Mouse (Mus musculus) forebrain, embryonic 15.5 days (tissue): ENCODE measurements around the gene Fate1. TPM values are rescaled to one million over a fixed set of nuclear protein-coding genes. Genes with fewer than 3 reads are reported as not detected.
"Not testable (repeated sequence)": the region's sequence is repeated elsewhere in the genome, so short reads cannot be mapped to it uniquely, and the experiment has no call there.

Experiments used
- ATAC-seq: fragments of 200-750 bp; cut with Nextera tagmentation; replicated peaks from 2 replicates; pipeline ENCODE4 v1.8.0; 2017; ENCODE audit warnings: mild to moderate bottlenecking, moderate TSS enrichment, moderate library complexity
- H3K27ac ChIP-seq: fragments of 300-500 bp; sonication (generic); replicated peaks from 2 replicates; pipeline ENCODE4 v1.5.1; 2015; ENCODE audit warnings: mild to moderate bottlenecking, inconsistent platforms
- H3K27me3 ChIP-seq: fragments of 300-500 bp; sonication (generic); 2 replicates; pipeline ENCODE4 v1.6.1; 2015; ENCODE audit warnings: inconsistent platforms
- H3K36me3 ChIP-seq: fragments of 300-500 bp; sonication (generic); 2 replicates; pipeline ENCODE4 v1.6.1; 2015; ENCODE audit warnings: mild to moderate bottlenecking, inconsistent platforms
- H3K4me1 ChIP-seq: fragments of 300-500 bp; sonication (generic); 2 replicates; pipeline ENCODE4 v1.6.1; 2015; ENCODE audit warnings: inconsistent platforms
- H3K4me2 ChIP-seq: fragments of 300-500 bp; sonication (generic); replicated peaks from 2 replicates; pipeline ENCODE4 v1.6.1; 2015; ENCODE audit warnings: mild to moderate bottlenecking, inconsistent platforms
- H3K4me3 ChIP-seq: fragments of 300-500 bp; sonication (generic); 2 replicates; pipeline ENCODE4 v1.5.1; 2015; ENCODE audit warnings: mild to moderate bottlenecking, inconsistent platforms
- H3K9ac ChIP-seq: fragments of 300-500 bp; sonication (generic); replicated peaks from 2 replicates; pipeline ENCODE4 v1.6.1; 2015; ENCODE audit warnings: mild to moderate bottlenecking, inconsistent platforms
- H3K9me3 ChIP-seq: fragments of 300-500 bp; sonication (generic); 2 replicates; pipeline ENCODE4 v1.6.1; 2016; ENCODE audit warnings: inconsistent platforms
- WGBS: fragments of 180-500 bp; shearing (Covaris S2); methylation state at CpG from one replicate; pipeline ENCODE4 v1.1.7; 2015; ENCODE audit warnings: mixed read lengths; 5-methylcytosine and 5-hydroxymethylcytosine counted together
- polyA plus RNA-seq: library from polyadenylated mRNA; unstranded; fragments of >200 nt; fragmentation: Nextera tagmentation; extraction: Ambion mirVana; gene quantifications from 2 replicates; pipeline ENCODE4 v1.2.1, GENCODE M21; 2015

Fate1 gene
- not detected in 2 replicates for polyA plus RNA-seq

GRCm38 (mm10) chrX:71972686-71973085 lies at the start of gene Fate1:
Fate1 (plus strand) TSS chrX:71972986.
- H3K27me3 ChIP-seq: no peaks in the 10 kb centered on the region
- no peak within 1 kb of the TSS for H3K9ac ChIP-seq
- H3K36me3 ChIP-seq: no peaks in the 10 kb centered on the region
- no peak within 1 kb of the TSS for H3K27ac ChIP-seq
- no peaks in the 10 kb centered on the region for H3K9me3 ChIP-seq
- no peak within 1 kb of the TSS for H3K4me3 ChIP-seq
- no peaks in the 10 kb centered on the region for H3K4me1 ChIP-seq
- H3K4me2 ChIP-seq: no peak within 1 kb of the TSS
- no peak for ATAC-seq
- WGBS: 89% methylated on average over 2 of the region's 2 CpGs

GRCm38 (mm10) chrX:71946631-71947030 lies 26.2 kb upstream of the Fate1 start:
- H3K9ac ChIP-seq: no peak overlapping the region
- 29% methylated on average over 3 of the region's 3 CpGs for WGBS
- no peaks in the 10 kb centered on the region for H3K27me3 ChIP-seq
- H3K4me3 ChIP-seq: no peak overlapping the region
- H3K9me3 ChIP-seq: no peaks in the 10 kb centered on the region
- 0 out of 2 replicates have a peak, but pooled peaks have one; percentile 6 for ATAC-seq
- no peaks in the 10 kb centered on the region for H3K36me3 ChIP-seq
- H3K4me2 ChIP-seq: no peak overlapping the region
- H3K27ac ChIP-seq: no peak overlapping the region
- no peaks in the 10 kb centered on the region for H3K4me1 ChIP-seq

GRCm38 (mm10) chrX:71958366-71958765 lies 14.4 kb upstream of the Fate1 start:
- H3K4me3 ChIP-seq: no peak overlapping the region
- no peaks in the 10 kb centered on the region for H3K27me3 ChIP-seq
- H3K27ac ChIP-seq: no peak overlapping the region
- no peak overlapping the region for H3K9ac ChIP-seq
- ATAC-seq: no peak
- no peaks in the 10 kb centered on the region for H3K36me3 ChIP-seq
- no peaks in the 10 kb centered on the region for H3K9me3 ChIP-seq
- H3K4me1 ChIP-seq: peaks cover 2% of the 10 kb centered on the region; the same call in 1 of the 2 replicates
- no peak overlapping the region for H3K4me2 ChIP-seq

GRCm38 (mm10) chrX:71962073-71963051 lies 10.4 kb upstream of the Fate1 start, which contains the start of gene Prrg3:
Prrg3 (plus strand) TSS chrX:71962624.
- ATAC-seq: peak; percentile 88
- peaks cover 4% of the 10 kb centered on the region; the same call in 1 of the 2 replicates for H3K4me1 ChIP-seq
- H3K4me3 ChIP-seq: peak within 1 kb of the TSS; percentile 57
- H3K36me3 ChIP-seq: no peaks in the 10 kb centered on the region
- H3K9me3 ChIP-seq: no peaks in the 10 kb centered on the region
- 17% methylated on average over 65 of the region's 72 CpGs for WGBS
- peak within 1 kb of the TSS; percentile 75 for H3K4me2 ChIP-seq
- peak within 1 kb of the TSS; percentile 67 for H3K9ac ChIP-seq
- H3K27me3 ChIP-seq: no peaks in the 10 kb centered on the region
- peak within 1 kb of the TSS; percentile 46 for H3K27ac ChIP-seq

GRCm38 (mm10) chrX:71963275-71963912 lies 9.4 kb upstream of the Fate1 start:
- H3K27me3 ChIP-seq: no peaks in the 10 kb centered on the region
- peaks cover 4% of the 10 kb centered on the region; the same call in 1 of the 2 replicates for H3K4me1 ChIP-seq
- peak; percentile 47 for ATAC-seq
- peak overlapping the region; percentile 67 for H3K9ac ChIP-seq
- 30% methylated on average over 9 of the region's 9 CpGs for WGBS
- no peaks in the 10 kb centered on the region for H3K36me3 ChIP-seq
- peak overlapping the region; percentile 75 for H3K4me2 ChIP-seq
- peak overlapping the region; percentile 57 for H3K4me3 ChIP-seq
- no peaks in the 10 kb centered on the region for H3K9me3 ChIP-seq
- H3K27ac ChIP-seq: peak overlapping the region; percentile 46

GRCm38 (mm10) chrX:71968216-71968615 lies 4.6 kb upstream of the Fate1 start:
- no peak for ATAC-seq
- no peak overlapping the region for H3K27ac ChIP-seq
- H3K4me3 ChIP-seq: no peak overlapping the region
- no peak overlapping the region for H3K4me2 ChIP-seq
- no peaks in the 10 kb centered on the region for H3K9me3 ChIP-seq
- no peaks in the 10 kb centered on the region for H3K36me3 ChIP-seq
- 88% methylated on average over 1 of the region's 1 CpGs for WGBS
- H3K9ac ChIP-seq: no peak overlapping the region
- peaks cover 4% of the 10 kb centered on the region; the same call in 1 of the 2 replicates for H3K4me1 ChIP-seq
- no peaks in the 10 kb centered on the region for H3K27me3 ChIP-seq

- 79% methylated on average over 6 of the region's 6 CpGs for WGBS
- Histone ChIP-seq H3K4me1 (no peaks in the 10 kb centered on the region), H3K4me3 (no peak overlapping the region), H3K9ac (no peak overlapping the region), H3K27ac (no peak overlapping the region), H3K27me3 (no peaks in the 10 kb centered on the region), H3K4me2 (no peak overlapping the region), H3K9me3 (no peaks in the 10 kb centered on the region), H3K36me3 (no peaks in the 10 kb centered on the region)
- no peak for ATAC-seq
Measured at GRCm38 (mm10) chrX:71968816-71969215, 4.0 kb upstream of the Fate1 start.

GRCm38 (mm10) chrX:71971325-71971724 lies 1.5 kb upstream of the Fate1 start:
- WGBS: 41% methylated on average over 5 of the region's 5 CpGs
- Histone ChIP-seq H3K4me1 (no peaks in the 10 kb centered on the region), H3K27me3 (no peaks in the 10 kb centered on the region), H3K9ac (no peak overlapping the region), H3K4me3 (no peak overlapping the region), H3K36me3 (no peaks in the 10 kb centered on the region), H3K4me2 (no peak overlapping the region), H3K27ac (no peak overlapping the region), H3K9me3 (no peaks in the 10 kb centered on the region)
- no peak for ATAC-seq

- not testable (repeated sequence) for H3K4me3 ChIP-seq, H3K9me3 ChIP-seq, H3K9ac ChIP-seq, H3K4me2 ChIP-seq, H3K36me3 ChIP-seq, H3K4me1 ChIP-seq, H3K27ac ChIP-seq, ATAC-seq, H3K27me3 ChIP-seq
Measured at GRCm38 (mm10) chrX:71977681-71978080, 4.9 kb downstream of the Fate1 start.

- Histone ChIP-seq H3K4me3 (no peak overlapping the region), H3K27ac (no peak overlapping the region), H3K4me2 (no peak overlapping the region), H3K27me3 (no peaks in the 10 kb centered on the region), H3K4me1 (no peaks in the 10 kb centered on the region), H3K36me3 (no peaks in the 10 kb centered on the region), H3K9ac (no peak overlapping the region), H3K9me3 (no peaks in the 10 kb centered on the region)
- no peak for ATAC-seq
- WGBS: 86% methylated on average over 3 of the region's 3 CpGs
Measured at GRCm38 (mm10) chrX:71980443-71980842, 7.7 kb downstream of the Fate1 start.

- H3K4me3 ChIP-seq: no peak overlapping the region
- H3K36me3 ChIP-seq: no peaks in the 10 kb centered on the region
- no peaks in the 10 kb centered on the region for H3K27me3 ChIP-seq
- H3K9ac ChIP-seq: no peak overlapping the region
- WGBS: 91% methylated on average over 2 of the region's 2 CpGs
- no peak overlapping the region for H3K4me2 ChIP-seq
- no peak overlapping the region for H3K27ac ChIP-seq
- no peaks in the 10 kb centered on the region for H3K4me1 ChIP-seq
- no peak for ATAC-seq
- no peaks in the 10 kb centered on the region for H3K9me3 ChIP-seq
Measured at GRCm38 (mm10) chrX:71981322-71981721, 8.5 kb downstream of the Fate1 start.

GRCm38 (mm10) chrX:71983205-71983604 lies 10.4 kb downstream of the Fate1 start:
- no peaks in the 10 kb centered on the region for H3K4me1 ChIP-seq
- H3K27me3 ChIP-seq: no peaks in the 10 kb centered on the region
- H3K9me3 ChIP-seq: no peaks in the 10 kb centered on the region
- no peak overlapping the region for H3K27ac ChIP-seq
- no peak for ATAC-seq
- WGBS: 69% methylated on average over 2 of the region's 2 CpGs
- H3K9ac ChIP-seq: no peak overlapping the region
- H3K4me2 ChIP-seq: no peak overlapping the region
- H3K4me3 ChIP-seq: no peak overlapping the region
- H3K36me3 ChIP-seq: no peaks in the 10 kb centered on the region
